Mouse (Mus musculus) embryo, embryonic 10 days (tissue): ENCODE results near the gene Bckdha.

ENCODE experiments used
- DNase-seq: peaks from one replicate; pipeline ENCODE4 v3.0.0-alpha.2; 2015; ENCODE audit warnings: low spot score

Gene Bckdha

GRCm38 (mm10) chr7:25658657-25659472 lies at the start of gene Bckdha, which contains the start of gene Exosc5:
Bckdha (minus strand) TSS chr7:25658981.
Exosc5 (plus strand) TSS chr7:25659164.
- DNase-seq, result peak; percentile 100

GRCm38 (mm10) chr7:25707581-25708292 lies 49.0 kb upstream of the Bckdha start:
- DNase-seq, result no peak

GRCm38 (mm10) chr7:25706578-25707170 lies 47.9 kb upstream of the Bckdha start:
- no peak for DNase-seq

GRCm38 (mm10) chr7:25705801-25706251 lies 47.0 kb upstream of the Bckdha start:
- DNase-seq, result no peak

GRCm38 (mm10) chr7:25704716-25705364 lies 46.1 kb upstream of the Bckdha start:
- no peak for DNase-seq

GRCm38 (mm10) chr7:25703793-25704494 lies 45.2 kb upstream of the Bckdha start:
- no peak for DNase-seq

GRCm38 (mm10) chr7:25702350-25702749 lies 43.6 kb upstream of the Bckdha start:
- no peak for DNase-seq

GRCm38 (mm10) chr7:25700732-25701131 lies 42.0 kb upstream of the Bckdha start:
- no peak for DNase-seq

- no peak for DNase-seq
Observed at GRCm38 (mm10) chr7:25699851-25700250, 41.1 kb upstream of the Bckdha start.

GRCm38 (mm10) chr7:25694104-25694503 lies 35.3 kb upstream of the Bckdha start:
- no peak for DNase-seq

- DNase-seq, result no peak
Observed at GRCm38 (mm10) chr7:25690051-25690450, 31.3 kb upstream of the Bckdha start.

- DNase-seq, result no peak
Observed at GRCm38 (mm10) chr7:25689603-25690021, 30.8 kb upstream of the Bckdha start.

- peak; percentile 74 for DNase-seq
Observed at GRCm38 (mm10) chr7:25688810-25689586, 30.2 kb upstream of the Bckdha start.

- peak; percentile 43 for DNase-seq
Observed at GRCm38 (mm10) chr7:25687811-25688401, 29.1 kb upstream of the Bckdha start.

GRCm38 (mm10) chr7:25686680-25687531 lies 28.1 kb upstream of the Bckdha start, which contains the start of gene Tgfb1:
Tgfb1 (plus strand) TSS chr7:25687002.
- peak; percentile 77 for DNase-seq

GRCm38 (mm10) chr7:25685926-25686470 lies 27.2 kb upstream of the Bckdha start:
- no peak for DNase-seq

- DNase-seq, result no peak
Observed at GRCm38 (mm10) chr7:25684659-25685058, 25.9 kb upstream of the Bckdha start.

- no peak for DNase-seq
Observed at GRCm38 (mm10) chr7:25683474-25684180, 24.8 kb upstream of the Bckdha start.
